Mouse (Mus musculus) layer of hippocampus, adult 9-10 months (tissue): ENCODE results near the gene Gm6882.
"Not testable (repeated sequence)": the region's sequence is repeated elsewhere in the genome, so short reads cannot be mapped to it uniquely, and the experiment has no call there.

Source experiments
- DNase-seq: peaks from one replicate; pipeline ENCODE4 v3.0.0; 2022; ENCODE audit warnings: low spot score

Gm6882 gene

DNA sequence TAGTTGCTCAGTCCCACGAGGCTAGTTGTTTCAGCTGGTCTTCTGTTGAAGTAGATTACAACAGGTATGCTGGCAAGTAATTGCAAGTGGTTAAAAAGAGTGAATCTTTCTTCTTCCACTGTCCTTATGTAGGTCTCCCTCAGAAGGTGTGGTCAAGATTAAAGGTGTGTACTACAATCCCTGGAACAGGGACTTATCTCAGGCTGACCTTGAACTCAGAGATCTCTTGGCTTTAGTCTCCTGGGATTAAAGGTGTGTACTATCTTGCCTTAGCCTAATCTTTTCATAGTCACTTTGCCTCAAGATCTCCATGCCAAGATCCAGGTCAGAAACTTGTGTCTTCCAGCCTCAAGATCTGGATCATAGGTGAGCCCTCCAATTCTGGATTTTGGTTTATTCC, at the start of gene Gm6882:
TSS of gene Gm6882 (minus strand) at position 101 of the 400 bp plus-strand sequence.
- not testable (repeated sequence) for DNase-seq
